Mouse (Mus musculus) frontal cortex, postnatal 14 days (tissue): ENCODE data around the gene Zmat5.

Experiments used
- DNase-seq, 2 experiments: peaks; one replicate each; pipeline ENCODE4 v3.0.0; 2022; ENCODE audit warnings: low spot score in 2 of 2

The Zmat5 gene

DNA sequence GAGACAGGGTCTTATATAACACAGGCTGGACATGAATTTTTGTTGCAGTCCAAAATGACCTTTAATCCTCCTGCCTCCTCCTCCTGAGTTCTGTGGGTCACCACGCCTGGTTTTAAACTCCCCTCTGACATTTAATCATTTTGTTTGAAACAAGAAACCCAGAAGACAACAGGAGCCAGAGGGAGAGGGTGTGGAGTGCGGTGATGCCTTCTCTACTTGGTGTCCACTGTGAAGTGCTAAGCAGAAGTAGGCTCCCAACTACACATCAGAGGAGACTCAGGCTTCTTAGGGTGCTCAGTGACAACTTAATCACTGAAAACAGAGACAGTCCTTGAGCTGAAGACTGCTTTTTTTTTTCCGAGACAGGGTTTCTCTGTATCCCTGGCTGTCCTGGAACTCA, 76.4 kb downstream of the Zmat5 start:
- DNase-seq, result no peak

DNA sequence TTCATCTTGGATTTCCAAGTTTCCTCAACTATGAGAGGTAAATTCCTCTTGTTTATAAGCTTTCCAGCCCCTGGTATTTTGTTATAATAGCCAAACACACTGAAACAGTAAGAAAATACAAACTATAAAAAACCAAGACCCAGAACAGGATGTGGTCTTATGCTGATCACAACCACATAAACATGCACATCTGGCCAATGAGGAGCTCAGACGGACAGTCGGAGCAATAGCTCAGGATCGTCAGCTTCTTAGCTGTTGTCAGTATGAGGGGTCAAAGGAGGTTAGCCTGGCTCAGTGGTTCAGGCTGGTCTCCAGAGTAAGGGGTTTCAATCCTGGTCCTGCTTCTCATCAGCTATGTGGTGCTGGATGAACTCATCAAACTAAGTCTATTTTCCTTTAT, 78.6 kb downstream of the Zmat5 start:
- DNase-seq, result no peak

DNA sequence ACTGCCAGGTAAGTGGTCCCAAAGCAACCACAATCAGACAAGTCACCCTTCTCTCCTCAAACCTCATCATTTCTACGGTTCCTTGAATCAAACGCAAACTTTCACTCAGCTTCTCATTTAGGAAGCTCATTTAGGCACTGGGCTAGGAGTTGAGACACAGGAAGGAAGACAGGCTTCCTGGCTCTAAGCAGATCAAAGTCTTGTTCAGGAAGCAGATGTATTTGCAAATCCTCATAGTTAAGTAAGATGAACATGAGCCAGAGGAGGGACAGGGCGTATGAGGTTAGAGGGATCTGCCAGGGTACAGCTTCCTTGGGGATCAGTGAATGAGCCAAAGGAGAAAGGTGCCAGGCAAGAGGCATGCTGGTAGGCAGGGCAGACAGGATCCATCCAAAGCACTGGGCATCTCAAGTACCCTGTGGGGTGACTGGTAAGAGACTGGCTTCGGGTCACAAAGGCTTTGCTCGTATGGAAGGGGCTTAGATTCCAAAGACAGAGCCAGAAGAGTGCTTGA, 80.2 kb downstream of the Zmat5 start:
- DNase-seq, result no peak
